Mouse (Mus musculus) right cerebral cortex, adult 18-20 months (tissue): ENCODE results near the gene Fam131b.

Experiments used
- DNase-seq: peaks from one replicate; pipeline ENCODE4 v3.0.0; 2022; ENCODE audit warnings: mixed read lengths

Fam131b gene

GRCm38 (mm10) chr6:42324482-42325267 lies at the start of gene Fam131b:
TSS of gene Fam131b (minus strand) at chr6:42324643.
- DNase-seq: peak; percentile 85

GRCm38 (mm10) chr6:42373669-42374430 lies 49.4 kb upstream of the Fam131b start:
- DNase-seq: no peak

GRCm38 (mm10) chr6:42372816-42373547 lies 48.5 kb upstream of the Fam131b start, which contains the start of gene Epha1:
TSS of gene Epha1 (minus strand) at chr6:42373268.
- DNase-seq: peak; percentile 48

- no peak for DNase-seq
Measured at GRCm38 (mm10) chr6:42372421-42372815, 48.0 kb upstream of the Fam131b start.

- no peak for DNase-seq
Measured at GRCm38 (mm10) chr6:42372001-42372400, 47.6 kb upstream of the Fam131b start.

GRCm38 (mm10) chr6:42370630-42371363 lies 46.4 kb upstream of the Fam131b start:
- DNase-seq: no peak

GRCm38 (mm10) chr6:42369870-42370269 lies 45.4 kb upstream of the Fam131b start:
- DNase-seq: no peak

GRCm38 (mm10) chr6:42365215-42365614 lies 40.8 kb upstream of the Fam131b start:
- no peak for DNase-seq

- no peak for DNase-seq
Measured at GRCm38 (mm10) chr6:42364607-42365006, 40.2 kb upstream of the Fam131b start.

- no peak for DNase-seq
Measured at GRCm38 (mm10) chr6:42364066-42364465, 39.6 kb upstream of the Fam131b start.

GRCm38 (mm10) chr6:42362974-42363373 lies 38.5 kb upstream of the Fam131b start:
- no peak for DNase-seq

GRCm38 (mm10) chr6:42362497-42362896 lies 38.1 kb upstream of the Fam131b start:
- DNase-seq: no peak

GRCm38 (mm10) chr6:42362074-42362473 lies 37.6 kb upstream of the Fam131b start:
- no peak for DNase-seq

GRCm38 (mm10) chr6:42361041-42361895 lies 36.8 kb upstream of the Fam131b start:
- no peak for DNase-seq

- DNase-seq: no peak
Measured at GRCm38 (mm10) chr6:42360231-42360840, 35.9 kb upstream of the Fam131b start.

- DNase-seq: no peak
Measured at GRCm38 (mm10) chr6:42359364-42360147, 35.1 kb upstream of the Fam131b start.

- no peak for DNase-seq
Measured at GRCm38 (mm10) chr6:42358901-42359300, 34.5 kb upstream of the Fam131b start.

GRCm38 (mm10) chr6:42357901-42358300 lies 33.5 kb upstream of the Fam131b start:
- no peak for DNase-seq

- no peak for DNase-seq
Measured at GRCm38 (mm10) chr6:42356913-42357312, 32.5 kb upstream of the Fam131b start.
